Mouse (Mus musculus): Measurements from ENCODE around the gene Olfr718-ps1. TPM values are rescaled to one million over a fixed set of nuclear protein-coding genes. Genes with fewer than 3 reads are reported as not detected.

The Olfr718-ps1 gene
- polyA plus RNA-seq, 1 experiment from 2014 or later, result 0.07 TPM

DNA sequence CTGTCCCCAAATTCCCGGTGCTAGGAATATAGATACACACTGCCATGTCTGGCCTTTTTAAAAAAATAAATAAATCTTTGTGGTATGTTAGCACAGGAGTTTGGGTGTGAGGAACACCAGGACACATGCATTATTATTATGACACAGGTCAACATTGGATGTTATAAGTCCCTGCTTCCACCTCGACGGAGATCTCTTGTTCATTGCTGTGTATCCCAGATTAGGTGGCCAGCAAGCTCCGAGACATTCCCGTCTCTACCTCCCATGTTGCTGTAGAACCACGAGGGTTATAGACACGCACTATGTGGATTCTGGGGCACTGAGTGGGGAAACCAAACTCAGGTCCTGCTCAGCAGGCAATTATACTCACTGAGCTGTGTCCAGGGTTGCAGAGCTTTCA is 52.1 kb downstream of the Olfr718-ps1 start:
- WGBS, result 92% methylated on average over 7 of the region's 7 CpGs
- Histone ChIP-seq H3K9ac (ENCODE audit: low read length) (no peak overlapping the region), H3K9me3 (ENCODE audit: control insufficient read depth, low read length) (no peaks in the 10 kb centered on the region), H3K4me2 (ENCODE audit: low read depth, low read length, severe bottlenecking) (no peak overlapping the region), H3K4me1 (replicated peaks; ENCODE audit: control insufficient read depth, insufficient read depth, low read length) (no peaks in the 10 kb centered on the region), H3K4me3 (ENCODE audit: low read depth, low read length) (no peak overlapping the region), H3K27ac (ENCODE audit: low read depth, low read length) (no peak overlapping the region), H3K27me3 (ENCODE audit: control insufficient read depth, insufficient read depth, low read length) (no peaks in the 10 kb centered on the region), H3K36me3 (ENCODE audit: control insufficient read depth, insufficient read depth, low read length) (no peaks in the 10 kb centered on the region)
- DNase-seq (ENCODE audit: low spot score) (no peak), ATAC-seq (replicated peaks; ENCODE audit: low FRiP score) (no peak)

DNA sequence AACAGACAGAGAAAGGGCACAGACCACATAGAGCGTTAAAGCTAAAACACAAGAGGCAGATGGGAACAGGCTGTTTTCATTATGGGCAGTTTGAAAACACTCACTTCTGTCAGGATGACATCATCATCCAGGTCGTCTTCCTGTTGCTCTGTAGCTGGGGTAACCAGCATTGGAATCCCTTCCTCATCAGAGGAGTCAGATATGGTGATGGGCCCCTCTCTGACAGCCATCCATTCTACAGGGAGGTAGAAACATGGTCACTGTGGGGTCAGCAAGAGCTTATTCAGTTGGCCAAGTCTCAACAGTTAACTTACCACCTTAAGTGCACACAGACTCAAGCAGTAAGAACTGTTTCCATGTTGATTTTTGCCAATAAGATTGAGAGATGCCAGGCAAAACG is 54.5 kb downstream of the Olfr718-ps1 start:
- ATAC-seq (replicated peaks; ENCODE audit: low FRiP score), result no peak
- no peaks in the 10 kb centered on the region for H3K9me3 ChIP-seq (ENCODE audit: control insufficient read depth, low read length)
- DNase-seq (ENCODE audit: low spot score), result no peak
- H3K4me3 ChIP-seq (ENCODE audit: low read depth, low read length), result no peak overlapping the region
- no peaks in the 10 kb centered on the region for H3K27me3 ChIP-seq (ENCODE audit: control insufficient read depth, insufficient read depth, low read length)
- WGBS, result 67% methylated on average over 3 of the region's 3 CpGs
- no peaks in the 10 kb centered on the region for H3K4me1 ChIP-seq (replicated peaks; ENCODE audit: control insufficient read depth, insufficient read depth, low read length)
- H3K4me2 ChIP-seq (ENCODE audit: low read depth, low read length, severe bottlenecking), result no peak overlapping the region
- no peak overlapping the region for H3K27ac ChIP-seq (ENCODE audit: low read depth, low read length)
- no peaks in the 10 kb centered on the region; the same call in 1 of the 2 replicates for H3K36me3 ChIP-seq (ENCODE audit: control insufficient read depth, insufficient read depth, low read length)
- H3K9ac ChIP-seq (ENCODE audit: low read length), result no peak overlapping the region

DNA sequence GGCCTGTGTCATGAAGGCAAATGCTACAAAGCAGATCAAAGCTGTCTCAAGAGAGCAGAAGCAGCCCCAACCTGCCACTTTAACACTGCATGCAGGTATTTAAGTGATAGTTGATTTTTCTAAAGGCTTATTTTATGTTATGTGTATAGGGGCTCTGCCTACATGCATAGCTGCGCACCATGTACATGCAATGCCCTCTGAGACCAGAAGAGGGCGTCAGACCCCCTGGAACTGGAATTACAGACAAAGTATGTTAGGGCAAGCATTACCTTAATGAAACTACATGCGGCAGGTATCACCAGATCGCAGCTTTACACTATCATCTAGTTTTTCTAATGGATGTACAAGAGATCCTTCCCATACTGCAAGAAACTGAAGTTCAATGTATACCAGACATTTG is 62.5 kb downstream of the Olfr718-ps1 start:
- H3K9me3 ChIP-seq (ENCODE audit: control insufficient read depth, low read length), result no peaks in the 10 kb centered on the region
- no peak overlapping the region for H3K27ac ChIP-seq (ENCODE audit: low read depth, low read length)
- 72% methylated on average over 4 of the region's 4 CpGs for WGBS
- H3K36me3 ChIP-seq (ENCODE audit: control insufficient read depth, insufficient read depth, low read length), result peaks cover 3% of the 10 kb centered on the region; the same call in 1 of the 2 replicates
- no peak overlapping the region for H3K4me3 ChIP-seq (ENCODE audit: low read depth, low read length)
- H3K4me1 ChIP-seq (replicated peaks; ENCODE audit: control insufficient read depth, insufficient read depth, low read length), result no peaks in the 10 kb centered on the region
- H3K4me2 ChIP-seq (ENCODE audit: low read depth, low read length, severe bottlenecking), result no peak overlapping the region
- H3K9ac ChIP-seq (ENCODE audit: low read length), result no peak overlapping the region
- DNase-seq (ENCODE audit: low spot score) (peak; percentile 61), ATAC-seq (replicated peaks; ENCODE audit: low FRiP score) (no peak)
- H3K27me3 ChIP-seq (ENCODE audit: control insufficient read depth, insufficient read depth, low read length), result no peaks in the 10 kb centered on the region

Small RNA genes within 50 kb of the gene (microRNA-seq; reads per million reads assigned to microRNA genes)
- not detected for gene Gm44405 (ENCODE audit: insufficient number of aligned reads)

Other genes with a start within 250 kb of the Olfr718-ps1 start
- 13,526 and 13,808 TPM in 2 replicates for gene Actb, start 240.8 kb downstream of the Olfr718-ps1 start, polyA plus RNA-seq (2014; fragmentation: Nextera tagmentation; extraction: Ambion mirVana)
- gene Fscn1, start 187.2 kb downstream of the Olfr718-ps1 start, polyA plus RNA-seq (2014; fragmentation: Nextera tagmentation; extraction: Ambion mirVana), result 680 and 728 TPM in 2 replicates
- 38.6 and 42.7 TPM in 2 replicates for gene Rnf216, start 34.6 kb downstream of the Olfr718-ps1 start, polyA plus RNA-seq (2014; fragmentation: Nextera tagmentation; extraction: Ambion mirVana)
- 15.9 and 17.2 TPM in 2 replicates for gene Rbak, start 33.2 kb upstream of the Olfr718-ps1 start, polyA plus RNA-seq (2014; fragmentation: Nextera tagmentation; extraction: Ambion mirVana)
- not detected in 2 replicates for gene Spdye4b, start 33.4 kb upstream of the Olfr718-ps1 start, polyA plus RNA-seq (2014; fragmentation: Nextera tagmentation; extraction: Ambion mirVana)
- gene Spdye4a, start 79.3 kb upstream of the Olfr718-ps1 start, polyA plus RNA-seq (2014; fragmentation: Nextera tagmentation; extraction: Ambion mirVana), result not detected in 2 replicates
- 30.4 and 31.0 TPM in 2 replicates for gene Zfp12, start 87.6 kb upstream of the Olfr718-ps1 start, polyA plus RNA-seq (2014; fragmentation: Nextera tagmentation; extraction: Ambion mirVana)
- 3.5 and 4.2 TPM in 2 replicates for gene Zfp316, start 122.4 kb upstream of the Olfr718-ps1 start, polyA plus RNA-seq (2014; fragmentation: Nextera tagmentation; extraction: Ambion mirVana)
- not detected in 2 replicates for gene Zfp853, start 146.0 kb upstream of the Olfr718-ps1 start, polyA plus RNA-seq (2014; fragmentation: Nextera tagmentation; extraction: Ambion mirVana)
- gene E130309D02Rik, start 167.8 kb upstream of the Olfr718-ps1 start, polyA plus RNA-seq (2014; fragmentation: Nextera tagmentation; extraction: Ambion mirVana), result 65.8 and 75.0 TPM in 2 replicates
- 69.4 and 71.9 TPM in 2 replicates for gene Zdhhc4, start 181.7 kb upstream of the Olfr718-ps1 start, polyA plus RNA-seq (2014; fragmentation: Nextera tagmentation; extraction: Ambion mirVana)
- 0.31 and 0.64 TPM in 2 replicates for gene Grid2ip, start 209.8 kb upstream of the Olfr718-ps1 start, polyA plus RNA-seq (2014; fragmentation: Nextera tagmentation; extraction: Ambion mirVana)